Mouse (Mus musculus) kidney, postnatal 25 days (tissue): ENCODE measurements around the gene Actr5.
A peak's percentile ranks its signal among the peaks of the same experiment; 100 is the strongest.

ENCODE experiments used
- DNase-seq, 2 experiments: peaks; one replicate each; pipeline ENCODE4 v3.0.0; 2021; ENCODE audit warnings: mixed read lengths in 2 of 2

The Actr5 gene

GRCm38 (mm10) chr2:158624718-158625222, at the start of gene Actr5:
Gene Actr5 (plus strand): TSS chr2:158624888.
- DNase-seq = peak; percentile 97 to 99

GRCm38 (mm10) chr2:158579979-158580378, 44.7 kb upstream of the Actr5 start:
- DNase-seq = no peak

DNA sequence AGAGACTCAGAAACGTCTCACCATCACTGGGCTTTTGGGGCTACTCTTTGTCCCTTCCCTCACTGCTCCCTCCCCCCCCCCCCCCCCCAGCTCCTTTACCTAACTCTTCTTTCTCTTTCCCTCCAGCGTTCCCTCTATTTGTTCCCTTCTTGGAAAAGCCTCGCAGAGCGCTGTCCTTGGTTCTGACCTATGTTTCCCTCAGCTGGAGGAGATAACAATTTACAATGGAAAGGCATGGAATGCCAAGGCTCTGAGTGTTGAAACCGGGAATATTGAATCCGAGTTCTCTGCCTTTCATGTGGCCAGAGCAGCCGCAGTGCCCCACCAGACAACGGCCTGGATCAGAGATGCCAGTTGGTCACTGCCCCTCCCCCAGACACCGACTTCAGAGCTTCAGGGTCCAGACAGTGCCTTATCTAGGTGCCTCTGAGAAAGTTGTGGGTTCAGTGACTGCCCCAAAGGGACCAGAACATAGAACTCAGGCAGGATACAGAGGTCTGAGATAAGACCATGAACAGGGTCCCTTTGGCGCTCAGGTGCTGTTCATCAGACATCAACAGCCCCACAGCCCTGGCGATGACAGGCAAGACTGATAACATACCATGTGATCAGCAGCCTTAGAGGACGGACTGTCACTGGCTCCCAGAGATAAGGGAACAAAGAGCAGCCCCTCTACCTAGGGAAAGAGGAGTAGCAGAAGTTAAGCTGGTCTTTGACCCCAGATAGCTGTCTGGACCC, 39.9 kb upstream of the Actr5 start:
- DNase-seq = peak in 1 of 2 experiments; percentile 55

- DNase-seq = no peak
Measured at GRCm38 (mm10) chr2:158588524-158589271, 36.0 kb upstream of the Actr5 start.

DNA sequence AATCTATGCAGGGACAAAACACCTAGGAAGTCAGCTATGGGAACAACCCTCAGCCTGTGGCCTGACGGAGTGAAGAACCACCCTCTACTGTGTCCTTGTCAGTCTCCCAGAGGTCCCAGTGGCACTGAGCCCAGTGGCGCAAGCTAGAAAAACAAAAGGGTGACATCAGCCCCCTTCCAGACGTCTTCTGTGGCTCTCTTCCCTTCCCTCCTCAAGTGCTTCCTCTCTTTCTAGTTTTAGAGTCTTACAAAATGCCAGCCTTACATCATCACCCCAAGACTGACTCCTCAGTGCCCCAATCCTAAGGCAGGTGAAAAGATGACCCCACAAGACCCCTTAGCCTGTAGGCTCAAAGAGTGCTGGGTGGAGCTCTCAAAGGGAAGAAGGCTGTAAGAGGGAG, 34.2 kb upstream of the Actr5 start:
- DNase-seq = no peak

DNA sequence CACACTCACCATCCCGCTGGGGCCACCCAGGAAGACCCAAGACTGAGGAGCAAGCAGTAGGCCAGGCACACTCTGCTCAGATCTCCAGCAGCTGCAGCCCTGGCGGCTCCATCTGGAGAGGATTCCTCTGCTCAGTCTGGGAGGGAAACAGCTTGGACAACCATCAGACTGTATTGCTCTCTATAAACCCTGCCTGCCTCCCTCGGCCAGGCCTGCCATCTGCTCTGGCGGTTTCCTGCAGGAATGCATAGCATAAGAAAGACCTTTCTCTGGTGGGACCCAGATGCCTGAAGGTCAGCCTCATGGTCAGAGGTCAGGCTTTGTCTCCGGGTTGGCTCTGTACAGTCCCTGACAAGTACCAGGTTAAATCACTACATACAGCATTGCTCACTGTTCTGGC, 33.4 kb upstream of the Actr5 start:
- no peak for DNase-seq

DNA sequence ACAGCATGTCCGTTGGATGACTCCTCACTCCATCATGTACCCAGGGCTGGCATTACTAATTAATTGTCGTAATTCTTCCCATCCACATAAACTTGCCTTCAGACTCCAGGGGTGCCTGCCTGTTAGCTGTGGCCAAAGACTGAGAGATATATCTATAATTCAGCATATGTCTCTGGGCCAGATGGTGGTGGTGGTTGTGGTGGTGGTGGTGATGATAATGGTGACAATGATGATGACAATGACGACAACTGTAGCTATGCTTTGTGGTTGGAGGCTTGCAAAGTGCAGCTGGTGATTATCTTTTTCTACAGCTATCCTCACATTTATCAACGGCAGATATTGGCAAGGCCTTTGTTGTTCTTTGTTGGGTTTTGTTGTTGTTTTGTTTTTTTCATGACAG, 31.3 kb upstream of the Actr5 start:
- DNase-seq = no peak

GRCm38 (mm10) chr2:158595103-158595502, 29.6 kb upstream of the Actr5 start:
- DNase-seq = peak; percentile 56 to 79

- DNase-seq = no peak
Measured at GRCm38 (mm10) chr2:158595577-158595976, 29.1 kb upstream of the Actr5 start.

GRCm38 (mm10) chr2:158596803-158597202, 27.9 kb upstream of the Actr5 start:
- no peak for DNase-seq

DNA sequence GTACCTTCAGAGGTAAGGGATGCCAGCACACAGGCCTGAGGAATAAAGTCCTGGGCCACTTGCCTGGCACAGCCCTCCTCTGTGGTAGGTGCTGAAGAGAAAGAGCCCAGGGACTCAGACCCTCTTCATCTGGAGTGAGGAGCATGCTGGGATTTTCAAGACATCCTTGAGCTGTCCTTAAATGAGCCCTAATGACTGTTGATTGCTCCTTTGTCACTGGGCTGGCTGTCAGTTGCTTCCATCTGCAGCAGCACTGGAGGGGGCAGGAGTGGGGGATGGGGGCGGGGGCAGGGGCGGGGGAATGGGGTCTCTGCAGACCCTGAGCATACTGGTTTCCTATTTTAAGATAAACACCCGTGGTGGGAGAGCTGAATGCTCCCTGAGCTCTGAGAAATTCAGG, 24.2 kb upstream of the Actr5 start:
- DNase-seq = no peak

DNA sequence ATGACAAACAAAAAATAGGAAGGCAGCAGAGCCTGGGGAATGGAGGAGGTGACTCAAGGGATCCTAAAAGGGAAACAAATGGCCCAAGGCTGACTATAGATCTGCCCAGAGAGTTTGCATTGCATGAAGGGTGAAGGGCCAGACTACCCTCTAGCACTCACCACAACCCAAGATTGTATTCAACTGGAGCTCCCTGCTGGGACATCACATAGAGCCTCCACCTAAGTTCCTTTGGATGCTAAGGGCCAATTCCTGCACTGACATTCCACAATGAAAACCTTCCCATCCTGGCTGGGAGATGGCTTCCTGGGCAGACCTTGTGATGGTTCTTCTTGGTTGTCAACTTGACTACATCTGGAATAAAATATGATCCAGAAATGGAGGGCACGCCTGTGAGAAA, 23.4 kb upstream of the Actr5 start:
- no peak for DNase-seq

GRCm38 (mm10) chr2:158602663-158603062, 22.0 kb upstream of the Actr5 start:
- DNase-seq = no peak

- no peak for DNase-seq
Measured at GRCm38 (mm10) chr2:158606511-158606964, 18.1 kb upstream of the Actr5 start.

DNA sequence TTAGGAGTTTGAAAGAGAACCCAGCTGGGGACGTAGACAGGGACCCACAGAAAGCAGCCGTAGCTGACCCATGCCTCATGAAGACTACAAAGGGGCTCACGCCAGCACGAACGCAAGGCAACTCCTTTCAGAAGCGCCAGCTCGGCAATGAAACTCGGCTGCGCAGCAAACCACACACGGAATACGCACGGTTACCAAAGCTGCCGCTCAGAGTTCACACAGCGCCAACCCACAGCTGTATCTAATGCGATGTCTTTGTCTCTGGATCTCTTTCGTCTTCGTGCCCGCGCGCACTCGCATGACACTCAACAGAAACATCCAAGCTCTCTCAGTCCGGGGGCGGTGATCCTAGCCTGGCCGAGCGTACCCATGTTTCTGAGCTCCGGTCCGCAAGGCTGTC, 15.0 kb upstream of the Actr5 start:
- no peak for DNase-seq

- DNase-seq = no peak
Measured at GRCm38 (mm10) chr2:158610488-158611325, 14.0 kb upstream of the Actr5 start, which contains the start of gene Slc32a1. Gene Slc32a1 (plus strand): TSS chr2:158610767.

DNA sequence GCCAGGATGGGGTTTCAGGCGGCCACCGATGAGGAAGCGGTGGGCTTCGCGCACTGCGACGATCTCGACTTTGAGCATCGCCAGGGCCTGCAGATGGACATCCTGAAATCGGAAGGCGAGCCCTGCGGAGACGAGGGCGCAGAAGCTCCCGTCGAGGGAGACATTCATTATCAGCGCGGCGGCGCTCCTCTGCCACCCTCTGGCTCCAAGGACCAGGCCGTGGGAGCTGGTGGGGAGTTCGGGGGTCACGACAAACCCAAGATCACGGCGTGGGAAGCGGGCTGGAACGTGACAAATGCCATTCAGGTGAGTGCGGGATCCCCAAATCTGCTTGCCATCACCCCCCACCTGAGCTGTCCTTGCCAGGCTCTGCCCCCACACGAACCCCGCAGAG, 13.4 kb upstream of the Actr5 start:
- DNase-seq = no peak

- no peak for DNase-seq
Measured at GRCm38 (mm10) chr2:158611726-158612670, 12.7 kb upstream of the Actr5 start.

- DNase-seq = no peak
Measured at GRCm38 (mm10) chr2:158612671-158613250, 11.9 kb upstream of the Actr5 start.

GRCm38 (mm10) chr2:158613541-158614417, 10.9 kb upstream of the Actr5 start:
- peak in 1 of 2 experiments; percentile 53 for DNase-seq
